7 mouse cellular contexts compared by ENCODE assay signal in the genomic region with DNA sequence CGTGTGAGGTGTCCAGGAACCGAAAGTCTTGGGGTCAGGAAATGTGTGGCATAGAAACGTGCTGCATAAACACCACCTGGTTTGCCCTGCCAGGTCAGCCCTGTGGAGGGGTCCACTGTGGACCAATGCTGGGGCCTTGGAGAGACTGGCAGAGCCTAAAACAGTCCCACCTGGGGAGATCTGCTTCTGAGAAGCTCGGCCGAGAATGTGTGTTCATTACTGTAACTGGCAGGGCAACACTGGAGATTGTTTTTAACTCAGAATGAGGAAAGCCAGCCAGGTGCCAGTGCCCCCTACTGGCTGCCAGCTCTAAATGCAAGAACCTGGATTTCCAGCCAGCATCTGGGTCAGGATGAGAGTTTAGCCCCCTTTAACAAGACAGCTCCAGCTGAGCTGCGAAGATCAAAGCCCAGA.
DNase-seq lines count a peak whose midpoint lies in the region; ATAC-seq and TF ChIP-seq lines count a peak whose summit lies in the region.

No protein-coding gene starts in this region.

- peak; percentile 73 for ATAC-seq in hindbrain, postnatal 0 days
- no peak for ATAC-seq in limb, embryonic 12.5 days (ENCODE audit: insufficient number of reproducible peaks, insufficient read depth, low FRiP score, low TSS enrichment, low read depth)

- TF ChIP-seq POLR2A in testis, adult 2 months (IDR thresholded peaks at IDR 0.05; ENCODE audit: control insufficient read depth, low read depth, low read length): no peak
- no peak for TF ChIP-seq POLR2A in bone marrow, adult 2 months (IDR thresholded peaks at IDR 0.05; ENCODE audit: borderline replicate concordance, control insufficient read depth, low read depth, low read length)

- H3K4me1 ChIP-seq in testis, adult 2 months (ENCODE audit: control insufficient read depth, insufficient read depth, low read length): no peaks in the 10 kb centered on the region; the same call in 1 of the 2 replicates
- no peaks in the 10 kb centered on the region for H3K4me1 ChIP-seq in bone marrow, adult 2 months (ENCODE audit: control insufficient read depth, insufficient read depth, low read length)
- peaks cover 56% of the 10 kb centered on the region for H3K4me1 ChIP-seq in forebrain, embryonic 10.5 days
- no peaks in the 10 kb centered on the region for H3K4me1 ChIP-seq in hindbrain, postnatal 0 days (ENCODE audit: insufficient read depth, low read length)
- peaks cover 64% of the 10 kb centered on the region for H3K4me1 ChIP-seq in limb, embryonic 12.5 days (replicated peaks)

- no peaks in the 10 kb centered on the region for H3K36me3 ChIP-seq in testis, adult 2 months (ENCODE audit: control insufficient read depth, insufficient read depth, low read length)
- peaks cover 46% of the 10 kb centered on the region for H3K36me3 ChIP-seq in forebrain, embryonic 10.5 days (replicated peaks)
- no peaks in the 10 kb centered on the region for H3K36me3 ChIP-seq in hindbrain, postnatal 0 days (ENCODE audit: insufficient read depth, low read length)
- peaks cover 18% of the 10 kb centered on the region; the same call in 1 of the 2 replicates for H3K36me3 ChIP-seq in limb, embryonic 12.5 days

- DNase-seq in testis, postnatal 14 days (ENCODE audit: low spot score): no peak
- DNase-seq in forebrain, embryonic 10.5 days (ENCODE audit: extremely low spot score, low spot score): peak; percentile 53
- peak; percentile 72 for DNase-seq in hindbrain, postnatal 0 days (ENCODE audit: low spot score)
- DNase-seq in retina, postnatal 7 days (ENCODE audit: low read depth, low spot score): peak; percentile 69

- peaks cover 7% of the 10 kb centered on the region; the same call in 1 of the 2 replicates for H3K9me3 ChIP-seq in forebrain, embryonic 10.5 days
- H3K9me3 ChIP-seq in hindbrain, postnatal 0 days (ENCODE audit: low read length): no peaks in the 10 kb centered on the region
- H3K9me3 ChIP-seq in limb, embryonic 12.5 days: no peaks in the 10 kb centered on the region; the same call in 1 of the 2 replicates

- H3K27me3 ChIP-seq in testis, adult 2 months (ENCODE audit: control insufficient read depth, insufficient read depth, low read length): no peaks in the 10 kb centered on the region
- H3K27me3 ChIP-seq in forebrain, embryonic 10.5 days (ENCODE audit: poor library complexity, severe bottlenecking): peaks cover 40% of the 10 kb centered on the region
- no peaks in the 10 kb centered on the region; the same call in 1 of the 2 replicates for H3K27me3 ChIP-seq in hindbrain, postnatal 0 days (ENCODE audit: insufficient read depth, low read length)
- H3K27me3 ChIP-seq in limb, embryonic 12.5 days: peaks cover 10% of the 10 kb centered on the region; the same call in 1 of the 2 replicates

- no peak overlapping the region for H3K4me2 ChIP-seq in hindbrain, postnatal 0 days (ENCODE audit: low read depth, low read length)
- H3K4me2 ChIP-seq in limb, embryonic 12.5 days: no peak overlapping the region

- H3K27ac ChIP-seq in testis, adult 2 months (ENCODE audit: control insufficient read depth, insufficient read depth, low read depth, low read length): no peak overlapping the region
- H3K27ac ChIP-seq in bone marrow, adult 2 months (ENCODE audit: control insufficient read depth, insufficient read depth, low read depth, low read length, poor library complexity): no peak overlapping the region
- H3K27ac ChIP-seq in forebrain, embryonic 10.5 days: peak overlapping the region; percentile 69
- H3K27ac ChIP-seq in hindbrain, postnatal 0 days: no peak overlapping the region
- peak overlapping the region; percentile 83 for H3K27ac ChIP-seq in limb, embryonic 12.5 days

- H3K4me3 ChIP-seq in testis, adult 2 months (ENCODE audit: control insufficient read depth, low read depth, low read length): no peak overlapping the region
- H3K4me3 ChIP-seq in bone marrow, adult 2 months (replicated peaks; ENCODE audit: control insufficient read depth, low read depth, low read length): no peak overlapping the region
- no peak overlapping the region for H3K4me3 ChIP-seq in forebrain, embryonic 10.5 days
- no peak overlapping the region for H3K4me3 ChIP-seq in hindbrain, postnatal 0 days (ENCODE audit: low read length)
- no peak overlapping the region for H3K4me3 ChIP-seq in limb, embryonic 12.5 days (replicated peaks)

- WGBS in bone marrow, adult 2 months: 8% methylated on average over 6 of the region's 6 CpGs
- 58% methylated on average over 6 of the region's 6 CpGs for WGBS in forebrain, embryonic 10.5 days
- 46% methylated on average over 6 of the region's 6 CpGs for WGBS in hindbrain, postnatal 0 days
- WGBS in limb, embryonic 12.5 days: 33% methylated on average over 6 of the region's 6 CpGs

- TF ChIP-seq CTCF in testis, adult 2 months (IDR thresholded peaks at IDR 0.05; ENCODE audit: control insufficient read depth, insufficient read depth, insufficient replicate concordance, low read depth, low read length): peak; percentile 71; the same call in 1 of the 2 replicates
- TF ChIP-seq CTCF in bone marrow, adult 2 months (IDR thresholded peaks at IDR 0.05; ENCODE audit: control insufficient read depth, insufficient read depth, low read length): peak; percentile 57
- peak; percentile 85 for TF ChIP-seq CTCF in hindbrain, postnatal 0 days (IDR thresholded peaks at IDR 0.05; ENCODE audit: low read depth)

- no peak overlapping the region for H3K9ac ChIP-seq in hindbrain, postnatal 0 days (replicated peaks; ENCODE audit: low read length)
- no peak overlapping the region for H3K9ac ChIP-seq in limb, embryonic 12.5 days (replicated peaks)

Comparison
In these comparisons a context has a peak if more than half of its experiments do, and no peak if none do; other contexts are left out.
1. H3K27ac ChIP-seq: peak in forebrain, embryonic 10.5 days (single experiment) and limb, embryonic 12.5 days (single experiment); none in testis, adult 2 months (single experiment), bone marrow, adult 2 months (single experiment) and hindbrain, postnatal 0 days (single experiment).
2. Peak in every context shown above with its lines, with median percentiles within 50 percentile points of each other: CTCF ChIP-seq.